Mouse (Mus musculus): Measurements from ENCODE around the gene Ggact. TPM values are rescaled to one million over a fixed set of nuclear protein-coding genes. Genes with fewer than 3 reads are reported as not detected.
A peak's percentile ranks its signal among the peaks of the same experiment; 100 is the strongest.

Gene Ggact
- total and polyA plus RNA-seq, 2 experiments from 2014 or later, result 24.0 to 24.2 TPM

DNA sequence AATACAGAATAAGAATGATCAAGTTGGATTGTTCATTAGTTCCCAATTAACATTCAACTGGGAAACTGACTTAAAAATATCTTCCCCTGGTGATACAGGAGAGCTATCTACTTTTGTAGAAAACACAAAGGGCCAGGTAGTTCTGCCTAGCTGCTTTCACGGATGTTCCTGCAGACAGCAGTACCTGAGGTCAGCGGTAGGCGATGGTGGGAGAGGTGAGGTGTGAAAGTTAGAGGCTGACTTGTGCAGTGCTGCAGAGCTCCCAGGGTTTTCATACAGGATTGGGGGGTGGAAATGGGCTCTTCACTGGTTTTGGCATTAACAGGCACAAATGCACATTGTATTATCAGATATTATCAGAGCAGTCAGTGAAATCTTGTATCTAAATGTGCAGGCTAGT lies 35.8 kb downstream of the Ggact start:
- no peak overlapping the region for H3K4me2 ChIP-seq (ENCODE audit: low read depth, low read length, poor library complexity, severe bottlenecking)

DNA sequence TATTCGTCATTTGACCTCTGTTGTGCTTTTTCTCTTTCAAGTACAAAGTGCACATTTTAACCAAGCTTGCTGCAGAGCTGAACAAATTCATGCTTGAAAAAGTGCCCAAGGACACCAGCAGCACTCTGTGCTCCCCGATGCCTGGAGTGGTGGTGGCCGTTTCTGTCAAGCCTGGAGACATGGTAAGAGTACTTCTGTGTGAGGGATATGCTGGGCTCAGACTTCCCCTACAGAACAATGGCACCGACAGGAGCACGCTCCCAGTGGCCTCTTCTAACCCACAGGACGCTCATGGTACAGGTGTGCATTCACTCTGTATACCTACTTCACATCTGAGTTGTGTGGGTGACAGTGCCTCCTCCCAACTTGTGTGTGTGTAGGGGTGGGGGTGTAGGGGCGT lies 36.8 kb downstream of the Ggact start:
- Histone ChIP-seq H3K9me3 (ENCODE audit: low read length) (no peaks in the 10 kb centered on the region), H3K36me3 (ENCODE audit: insufficient read depth, low read length) (no peaks in the 10 kb centered on the region), H3K27me3 (ENCODE audit: insufficient read depth, low read length) (no peaks in the 10 kb centered on the region), H3K9ac (replicated peaks; ENCODE audit: low read length, poor library complexity, severe bottlenecking) (no peak overlapping the region), H3K27ac (ENCODE audit: low read depth, low read length) (no peak overlapping the region), H3K4me3 (ENCODE audit: low read depth, low read length) (no peak overlapping the region), H3K4me2 (ENCODE audit: low read depth, low read length, poor library complexity, severe bottlenecking) (no peak overlapping the region), H3K4me1 (ENCODE audit: insufficient read depth, low read length) (no peaks in the 10 kb centered on the region)
- no peak for DNase-seq (ENCODE audit: low spot score)
- WGBS, result 58% methylated on average over 7 of the region's 7 CpGs
- no peak for ATAC-seq (ENCODE audit: low FRiP score)
- TF ChIP-seq CTCF (IDR thresholded peaks at IDR 0.05), result no peak

More for the DNA sequence above, 35.8 kb downstream of the Ggact start:
- Histone ChIP-seq H3K9ac (replicated peaks; ENCODE audit: low read length, poor library complexity, severe bottlenecking) (no peak overlapping the region), H3K27me3 (ENCODE audit: insufficient read depth, low read length) (no peaks in the 10 kb centered on the region), H3K4me3 (ENCODE audit: low read depth, low read length) (no peak overlapping the region), H3K4me1 (ENCODE audit: insufficient read depth, low read length) (0 out of 2 replicates have a peak, but pooled peaks cover 7% of the 10 kb centered on the region), H3K27ac (ENCODE audit: low read depth, low read length) (no peak overlapping the region), H3K36me3 (ENCODE audit: insufficient read depth, low read length) (no peaks in the 10 kb centered on the region), H3K9me3 (ENCODE audit: low read length) (no peaks in the 10 kb centered on the region)
- TF ChIP-seq CTCF (IDR thresholded peaks at IDR 0.05), result no peak
- ATAC-seq (ENCODE audit: low FRiP score), result no peak
- DNase-seq (ENCODE audit: low spot score), result no peak
- WGBS, result 92% methylated on average over 3 of the region's 3 CpGs

DNA sequence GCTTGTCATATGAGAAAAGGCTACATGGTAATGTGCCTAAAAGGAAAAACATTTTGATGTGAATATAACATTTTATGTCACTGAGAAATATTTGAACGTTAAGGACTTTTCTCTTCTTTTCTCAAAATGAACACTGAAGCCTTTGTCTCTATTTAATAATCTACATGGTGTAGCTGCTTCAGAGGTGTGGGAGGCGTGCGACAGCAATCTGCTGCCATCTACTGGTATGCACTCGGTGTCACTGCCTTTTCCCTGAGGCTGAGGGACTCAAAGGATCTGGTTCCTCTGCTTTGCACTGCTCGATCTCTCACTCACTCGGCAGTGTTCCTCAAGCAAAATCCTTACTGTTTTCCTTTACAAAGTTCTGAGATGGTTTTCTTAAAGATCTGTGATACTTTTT lies 37.4 kb downstream of the Ggact start:
- WGBS, result 1% methylated on average over 6 of the region's 6 CpGs
- peak; percentile 90 for ATAC-seq (ENCODE audit: low FRiP score)
- no peak overlapping the region for H3K4me2 ChIP-seq (ENCODE audit: low read depth, low read length, poor library complexity, severe bottlenecking)

DNA sequence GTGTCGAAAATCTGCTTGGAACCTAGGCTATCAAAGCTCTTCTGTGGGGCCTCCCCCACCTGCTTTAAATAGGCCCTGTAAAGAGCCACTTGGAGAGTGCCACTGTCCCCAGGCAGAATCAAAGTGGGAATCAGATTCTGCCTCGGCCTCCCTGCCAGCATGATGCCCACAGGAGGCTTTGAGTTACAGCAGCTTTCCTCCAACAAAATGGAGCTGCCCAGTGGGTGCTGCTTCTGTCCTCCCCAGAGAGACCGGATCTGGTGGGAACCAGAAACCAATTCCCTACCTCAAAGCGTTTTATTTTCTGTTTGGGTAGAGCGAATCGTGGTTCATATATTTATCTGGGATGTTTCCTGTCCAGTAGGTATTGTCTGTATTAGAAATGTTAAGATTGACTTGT lies 37.9 kb downstream of the Ggact start:
- H3K9me3 ChIP-seq (ENCODE audit: low read length), result no peaks in the 10 kb centered on the region
- no peak overlapping the region for H3K4me2 ChIP-seq (ENCODE audit: low read depth, low read length, poor library complexity, severe bottlenecking)
- H3K9ac ChIP-seq (replicated peaks; ENCODE audit: low read length, poor library complexity, severe bottlenecking), result no peak overlapping the region
- DNase-seq (ENCODE audit: low spot score) (no peak), ATAC-seq (ENCODE audit: low FRiP score) (0 out of 2 replicates have a peak, but pooled peaks have one; percentile 28)
- 37% methylated on average over 6 of the region's 6 CpGs for WGBS
- H3K4me1 ChIP-seq (ENCODE audit: insufficient read depth, low read length), result no peaks in the 10 kb centered on the region
- no peak overlapping the region for H3K4me3 ChIP-seq (ENCODE audit: low read depth, low read length)
- H3K36me3 ChIP-seq (ENCODE audit: insufficient read depth, low read length), result no peaks in the 10 kb centered on the region
- H3K27ac ChIP-seq (ENCODE audit: low read depth, low read length), result peak overlapping the region; percentile 55
- no peak for TF ChIP-seq CTCF (IDR thresholded peaks at IDR 0.05)
- no peaks in the 10 kb centered on the region for H3K27me3 ChIP-seq (ENCODE audit: insufficient read depth, low read length)

More for the DNA sequence above, 37.4 kb downstream of the Ggact start:
- Histone ChIP-seq H3K4me1 (ENCODE audit: insufficient read depth, low read length) (no peaks in the 10 kb centered on the region), H3K36me3 (ENCODE audit: insufficient read depth, low read length) (no peaks in the 10 kb centered on the region), H3K27me3 (ENCODE audit: insufficient read depth, low read length) (no peaks in the 10 kb centered on the region), H3K4me3 (ENCODE audit: low read depth, low read length) (no peak overlapping the region), H3K27ac (ENCODE audit: low read depth, low read length) (no peak overlapping the region), H3K9ac (replicated peaks; ENCODE audit: low read length, poor library complexity, severe bottlenecking) (no peak overlapping the region), H3K9me3 (ENCODE audit: low read length) (no peaks in the 10 kb centered on the region)
- DNase-seq (ENCODE audit: low spot score), result peak; percentile 93
- TF ChIP-seq CTCF (IDR thresholded peaks at IDR 0.05), result peak; percentile 99

DNA sequence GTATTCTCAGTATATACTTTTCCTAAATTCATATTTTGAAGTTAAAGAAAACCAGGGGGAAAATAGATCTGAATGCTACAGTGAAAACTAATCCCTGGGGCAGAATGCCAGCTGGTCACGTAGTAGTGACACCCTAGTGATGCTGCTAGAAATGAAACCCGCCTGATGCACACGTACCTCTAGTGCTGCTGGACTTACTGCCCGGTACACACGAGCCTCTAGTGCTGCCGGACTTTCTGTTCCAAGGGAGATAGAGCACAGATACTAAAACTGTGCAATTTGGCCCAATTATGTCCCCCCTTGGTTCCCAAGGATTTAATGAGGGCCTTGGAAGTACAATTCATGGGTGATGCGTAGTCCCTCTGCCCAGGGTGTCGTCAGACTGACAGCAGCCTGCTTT lies 38.5 kb downstream of the Ggact start:
- H3K9ac ChIP-seq (replicated peaks; ENCODE audit: low read length, poor library complexity, severe bottlenecking), result no peak overlapping the region

DNA sequence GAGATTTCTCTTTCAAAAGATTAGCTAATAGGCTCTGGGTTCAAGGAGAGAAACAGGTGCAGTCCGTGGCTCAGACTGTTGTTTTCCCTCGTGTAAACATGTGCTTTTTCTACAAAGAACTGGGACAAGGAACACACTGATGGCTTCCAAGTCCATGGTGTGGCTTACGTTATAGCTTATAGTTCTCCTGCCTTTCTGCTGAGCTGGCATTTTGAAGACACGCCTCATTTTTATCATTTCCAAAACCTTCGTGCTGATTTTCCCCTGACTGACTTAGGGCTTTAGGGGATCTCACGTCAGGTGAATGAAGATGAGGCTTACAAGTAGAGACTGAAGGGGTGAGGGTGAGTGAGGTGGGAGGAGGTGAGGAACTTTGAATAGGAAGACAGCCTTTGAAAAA lies 40.9 kb downstream of the Ggact start:
- Histone ChIP-seq H3K9ac (replicated peaks; ENCODE audit: low read length, poor library complexity, severe bottlenecking) (no peak overlapping the region), H3K9me3 (ENCODE audit: low read length) (no peaks in the 10 kb centered on the region), H3K27ac (ENCODE audit: low read depth, low read length) (no peak overlapping the region), H3K27me3 (ENCODE audit: insufficient read depth, low read length) (no peaks in the 10 kb centered on the region), H3K4me1 (ENCODE audit: insufficient read depth, low read length) (no peaks in the 10 kb centered on the region; the same call in 1 of the 2 replicates), H3K4me2 (ENCODE audit: low read depth, low read length, poor library complexity, severe bottlenecking) (no peak overlapping the region), H3K4me3 (ENCODE audit: low read depth, low read length) (no peak overlapping the region), H3K36me3 (ENCODE audit: insufficient read depth, low read length) (no peaks in the 10 kb centered on the region)
- ATAC-seq (ENCODE audit: low FRiP score), result no peak
- no peak for DNase-seq (ENCODE audit: low spot score)
- TF ChIP-seq CTCF (IDR thresholded peaks at IDR 0.05), result no peak
- WGBS, result 76% methylated on average over 6 of the region's 6 CpGs

More for the DNA sequence above, 38.5 kb downstream of the Ggact start:
- H3K4me1 ChIP-seq (ENCODE audit: insufficient read depth, low read length), result no peaks in the 10 kb centered on the region; the same call in 1 of the 2 replicates
- TF ChIP-seq CTCF (IDR thresholded peaks at IDR 0.05), result no peak
- WGBS, result 54% methylated on average over 8 of the region's 8 CpGs
- H3K4me3 ChIP-seq (ENCODE audit: low read depth, low read length), result no peak overlapping the region
- no peaks in the 10 kb centered on the region for H3K9me3 ChIP-seq (ENCODE audit: low read length)
- no peak for ATAC-seq (ENCODE audit: low FRiP score)
- no peaks in the 10 kb centered on the region for H3K27me3 ChIP-seq (ENCODE audit: insufficient read depth, low read length)
- peak; percentile 31 for DNase-seq (ENCODE audit: low spot score)
- no peak overlapping the region for H3K4me2 ChIP-seq (ENCODE audit: low read depth, low read length, poor library complexity, severe bottlenecking)
- no peaks in the 10 kb centered on the region for H3K36me3 ChIP-seq (ENCODE audit: insufficient read depth, low read length)
- 0 out of 2 replicates have a peak overlapping the region, but pooled peaks have one; percentile 55 for H3K27ac ChIP-seq (ENCODE audit: low read depth, low read length)

Data from midbrain, postnatal 0 days (tissue).